Mouse (Mus musculus) ES-Bruce4 (cell line): ENCODE results near the gene Zfp865. TPM values are rescaled to one million over a fixed set of nuclear protein-coding genes. Genes with fewer than 3 reads are reported as not detected.
A peak's percentile ranks its signal among the peaks of the same experiment; 100 is the strongest.

ENCODE experiments used
- H3K27ac ChIP-seq: 2 replicates; pipeline ENCODE4 v1.5.1; 2012; ENCODE audit warnings: low read length, inconsistent platforms; ENCODE audit not compliant: insufficient read depth
- H3K27me3 ChIP-seq: 2 replicates; pipeline ENCODE4 v1.6.1; 2012; ENCODE audit warnings: mild to moderate bottlenecking, low read length, inconsistent platforms; ENCODE audit not compliant: control insufficient read depth, poor library complexity, insufficient read depth, severe bottlenecking
- H3K36me3 ChIP-seq: 2 replicates; pipeline ENCODE4 v1.6.1; 2012; ENCODE audit warnings: inconsistent platforms, mild to moderate bottlenecking, low read length, moderate library complexity; ENCODE audit not compliant: control insufficient read depth, poor library complexity, insufficient read depth, severe bottlenecking
- H3K4me1 ChIP-seq: one replicate; pipeline ENCODE4 v1.8.1; 2011; ENCODE audit warnings: low read length; ENCODE audit not compliant: control insufficient read depth, insufficient read depth
- H3K4me3 ChIP-seq: 2 replicates; pipeline ENCODE4 v1.5.1; 2011; ENCODE audit warnings: low read depth, mild to moderate bottlenecking, low read length
- H3K9ac ChIP-seq: 2 replicates; pipeline ENCODE4 v1.6.1; 2012; ENCODE audit warnings: low read depth, mild to moderate bottlenecking, inconsistent platforms; ENCODE audit not compliant: poor library complexity, severe bottlenecking
- H3K9me3 ChIP-seq: replicated peaks from 2 replicates; pipeline ENCODE4 v1.6.1; 2012; ENCODE audit warnings: mild to moderate bottlenecking, low read length, inconsistent platforms; ENCODE audit not compliant: control insufficient read depth, poor library complexity, insufficient read depth, severe bottlenecking
- CTCF ChIP-seq: IDR thresholded peaks from one replicate; pipeline ENCODE4 v1.8.1; 2011; ENCODE audit warnings: low read depth, low read length
- EP300 ChIP-seq: IDR thresholded peaks from 2 replicates; pipeline ENCODE4 v1.6.1; 2011; ENCODE audit warnings: low read depth, low read length; ENCODE audit not compliant: insufficient read depth
- POLR2A ChIP-seq: IDR thresholded peaks from one replicate; pipeline ENCODE4 v1.8.1; 2011; ENCODE audit warnings: low read length; ENCODE audit not compliant: insufficient read depth
- polyA plus RNA-seq: library from polyadenylated mRNA; stranded (reverse); fragments of >200 nt; gene quantifications from 2 replicates; pipeline ENCODE4 v1.2.4, GENCODE M21; 2011; ENCODE audit warnings: low read depth; ENCODE audit not compliant: missing spikeins, insufficient read depth, insufficient read length

The Zfp865 gene
- polyA plus RNA-seq, 1 experiment, result 23.0 TPM

DNA sequence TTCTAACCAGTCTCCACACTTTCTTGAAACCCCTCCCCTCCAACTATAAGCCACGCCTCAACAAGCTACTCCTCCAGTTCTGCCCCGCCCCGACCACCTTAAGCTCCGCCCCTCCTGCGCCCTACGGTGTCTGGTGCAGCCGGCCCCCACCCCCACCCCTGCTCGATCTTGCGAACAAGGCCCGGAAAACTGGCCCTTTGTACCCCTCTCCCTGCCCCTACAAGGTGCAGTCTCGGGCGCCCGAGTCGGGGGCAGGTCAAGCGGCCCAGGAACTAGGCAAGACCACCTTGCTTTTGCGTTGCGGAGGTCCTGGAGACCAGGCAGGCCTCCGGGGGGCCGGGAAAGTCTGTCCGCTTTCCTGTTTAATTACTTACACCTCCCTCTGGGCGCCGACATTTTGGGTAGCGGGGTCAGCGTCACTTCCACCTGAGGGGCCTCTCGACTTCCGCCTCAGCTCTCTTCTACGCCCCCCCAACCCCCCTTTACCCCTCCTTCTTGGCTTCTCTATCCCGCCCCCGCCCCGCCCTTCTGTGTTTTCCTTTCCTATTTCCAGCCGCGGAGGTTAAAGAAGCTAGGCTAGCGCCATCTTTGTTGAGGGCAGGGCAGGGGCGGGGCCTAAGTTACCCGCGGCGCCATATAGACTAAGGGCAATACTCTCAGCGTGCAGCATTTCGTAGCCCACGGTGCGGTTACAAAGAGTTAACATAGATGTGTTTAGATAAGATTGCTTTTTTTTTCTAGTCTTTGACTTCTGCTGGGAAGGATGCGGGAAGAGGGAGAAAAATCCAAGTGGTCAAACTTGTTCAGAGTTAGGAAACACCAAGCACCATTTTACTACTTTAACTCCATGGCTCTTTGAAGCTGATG, 5.7 kb upstream of the Zfp865 start, which contains the start of the genes Zfp524 and Fiz1:
Gene Zfp524, plus strand, starts transcription at position 165 of the 867 bp plus-strand sequence.
Gene Fiz1, minus strand, starts transcription at position 447 of the 867 bp plus-strand sequence.
- TF ChIP-seq POLR2A (no peak), EP300 (no peak), CTCF (no peak)
- H3K4me3 ChIP-seq, result peak within 1 kb of the TSS; percentile 92
- H3K9me3 ChIP-seq, result no peaks in the 10 kb centered on the region
- H3K27me3 ChIP-seq, result no peaks in the 10 kb centered on the region
- H3K27ac ChIP-seq, result peak within 1 kb of the TSS; percentile 94
- peaks cover 9% of the 10 kb centered on the region for H3K4me1 ChIP-seq
- peaks cover 22% of the 10 kb centered on the region for H3K36me3 ChIP-seq
- peak within 1 kb of the TSS; percentile 91 for H3K9ac ChIP-seq

GRCm38 (mm10) chr7:5015118-5016001, 4.8 kb upstream of the Zfp865 start, which contains the start of gene Gm44973:
Gm44973 (plus strand) TSS chr7:5015496.
- Histone ChIP-seq H3K27me3 (no peaks in the 10 kb centered on the region), H3K27ac (peak within 1 kb of the TSS; percentile 94), H3K9ac (peak within 1 kb of the TSS; percentile 91), H3K36me3 (peaks cover 18% of the 10 kb centered on the region), H3K4me3 (peak within 1 kb of the TSS; percentile 92), H3K4me1 (peaks cover 9% of the 10 kb centered on the region), H3K9me3 (no peaks in the 10 kb centered on the region)
- TF ChIP-seq POLR2A, result peak; percentile 30
- TF ChIP-seq CTCF, result no peak

- peak overlapping the region; percentile 50 for H3K4me3 ChIP-seq
- peak overlapping the region; percentile 35 for H3K27ac ChIP-seq
- H3K27me3 ChIP-seq, result no peaks in the 10 kb centered on the region
- H3K4me1 ChIP-seq, result peaks cover 9% of the 10 kb centered on the region
- H3K9me3 ChIP-seq, result no peaks in the 10 kb centered on the region
- TF ChIP-seq CTCF (no peak), POLR2A (no peak), EP300 (no peak)
- peak overlapping the region; percentile 91 for H3K9ac ChIP-seq
- H3K36me3 ChIP-seq, result peaks cover 11% of the 10 kb centered on the region
These were observed 4.1 kb upstream of the Zfp865 start for GRCm38 (mm10) chr7:5016057-5016456.

GRCm38 (mm10) chr7:5016920-5017319, 3.3 kb upstream of the Zfp865 start:
- H3K9me3 ChIP-seq, result no peaks in the 10 kb centered on the region
- no peak overlapping the region for H3K27ac ChIP-seq
- no peak for TF ChIP-seq POLR2A
- no peak for TF ChIP-seq EP300
- no peak for TF ChIP-seq CTCF
- H3K4me3 ChIP-seq, result no peak overlapping the region
- no peak overlapping the region for H3K9ac ChIP-seq
- H3K27me3 ChIP-seq, result no peaks in the 10 kb centered on the region
- peaks cover 3% of the 10 kb centered on the region for H3K4me1 ChIP-seq
- peaks cover 2% of the 10 kb centered on the region; the same call in 1 of the 2 replicates for H3K36me3 ChIP-seq

DNA sequence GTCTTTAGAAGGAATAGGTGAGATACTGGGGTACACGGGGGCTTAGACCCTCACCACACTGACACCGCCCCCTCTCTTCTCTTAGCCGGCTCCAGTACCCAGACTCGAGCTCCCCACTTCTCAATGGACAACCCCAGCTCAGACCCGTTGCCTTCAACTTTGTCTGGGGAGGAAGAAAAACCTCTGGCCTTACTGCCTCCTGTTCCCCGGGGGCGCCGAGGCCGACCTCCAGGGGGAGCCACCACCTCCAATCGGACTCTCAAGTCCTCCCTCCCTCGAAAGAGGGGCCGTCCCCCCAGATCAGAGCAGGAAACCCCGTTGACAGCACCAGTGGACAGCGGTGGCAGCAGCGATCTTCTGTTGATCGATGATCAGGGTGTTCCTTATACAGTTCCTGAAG, 2.8 kb upstream of the Zfp865 start:
- peak; percentile 42 for TF ChIP-seq CTCF
- no peak for TF ChIP-seq POLR2A
- H3K4me3 ChIP-seq, result peak overlapping the region; percentile 5; the same call in 1 of the 2 replicates
- no peaks in the 10 kb centered on the region for H3K27me3 ChIP-seq
- peaks cover 3% of the 10 kb centered on the region for H3K4me1 ChIP-seq
- H3K36me3 ChIP-seq, result 0 out of 2 replicates have a peak, but pooled peaks cover under 1% of the 10 kb centered on the region
- H3K9ac ChIP-seq, result no peak overlapping the region
- H3K9me3 ChIP-seq, result no peaks in the 10 kb centered on the region
- no peak overlapping the region for H3K27ac ChIP-seq
